Mouse (Mus musculus) cerebellum, adult 11 months (tissue): Measurements from ENCODE around the gene Lrrc34.
A peak's percentile ranks its signal among the peaks of the same experiment; 100 is the strongest.

ENCODE experiments used
- DNase-seq: peaks from one replicate; pipeline ENCODE4 v3.0.0; 2022

Lrrc34 gene

DNA sequence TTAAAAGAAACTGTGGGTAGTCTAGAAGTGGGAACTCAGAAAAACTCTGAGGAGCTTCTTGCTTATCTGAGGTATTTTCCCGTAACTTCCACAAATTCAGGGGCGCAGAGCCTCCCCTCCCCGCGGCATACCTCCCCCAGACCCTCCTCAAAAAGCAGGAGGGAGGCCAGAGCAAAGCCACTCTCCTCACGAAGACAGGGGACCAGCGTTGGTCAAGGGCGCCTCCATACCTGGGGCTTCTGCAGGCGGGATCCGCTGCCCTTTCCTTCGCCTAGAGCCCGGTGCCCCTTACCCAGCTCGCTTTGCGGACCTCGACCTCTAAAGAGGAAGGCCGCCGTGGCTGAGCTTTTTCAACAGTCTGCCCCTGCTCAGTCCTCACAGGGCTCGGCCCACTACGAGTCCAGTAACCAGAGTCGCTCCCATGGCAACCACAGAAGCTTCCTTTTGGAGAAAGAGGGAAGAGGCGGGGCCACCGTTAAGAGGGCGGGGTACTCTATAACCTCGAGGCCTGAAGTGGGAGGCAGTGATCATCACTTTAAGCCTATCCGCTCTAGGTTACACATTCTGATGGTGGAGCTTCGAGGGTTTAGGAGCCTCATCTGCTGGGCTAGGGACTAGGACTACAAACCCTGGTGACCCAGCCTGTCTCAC lies at the start of gene Lrrc34:
Gene Lrrc34, minus strand, starts transcription at position 430 of the 651 bp plus-strand sequence.
- DNase-seq = no peak

DNA sequence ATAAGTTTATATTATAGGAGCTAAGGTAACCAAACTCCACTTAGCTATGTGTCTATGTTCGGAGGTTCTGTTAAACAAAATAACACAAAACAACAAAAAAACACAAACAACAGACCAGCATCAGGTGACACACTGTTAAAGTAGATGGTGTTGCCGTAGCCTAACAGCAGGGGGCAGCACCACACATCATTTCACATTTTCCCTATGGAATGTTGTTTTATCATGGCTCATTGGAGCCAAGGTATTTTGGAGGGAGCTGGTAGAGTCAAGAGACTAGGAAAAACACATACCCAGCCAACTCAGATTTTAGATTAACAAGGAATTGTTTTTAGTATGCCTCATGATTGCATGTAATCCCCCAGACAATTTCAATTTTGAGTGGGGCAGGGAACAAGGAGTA lies 48.7 kb upstream of the Lrrc34 start:
- DNase-seq = peak; percentile 14

DNA sequence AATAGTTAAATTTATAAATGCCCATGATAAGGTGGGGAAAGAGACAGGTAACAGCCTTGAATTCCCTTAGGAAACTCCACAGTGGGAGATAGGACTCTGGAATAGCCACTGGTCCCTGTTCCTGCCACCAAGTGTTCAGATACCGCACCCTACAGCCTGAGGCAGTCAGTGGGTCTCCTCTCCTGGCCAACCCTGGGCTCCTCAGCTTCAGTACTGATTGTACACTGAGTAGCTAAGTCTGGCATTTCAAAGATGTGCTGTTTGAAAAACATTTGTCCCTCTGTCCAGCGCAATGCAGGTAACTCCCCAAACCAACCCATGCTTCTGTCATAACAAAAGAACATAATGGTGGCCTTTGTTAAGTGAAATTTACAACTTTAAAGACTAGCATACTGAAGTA lies 48.0 kb upstream of the Lrrc34 start:
- DNase-seq = no peak

DNA sequence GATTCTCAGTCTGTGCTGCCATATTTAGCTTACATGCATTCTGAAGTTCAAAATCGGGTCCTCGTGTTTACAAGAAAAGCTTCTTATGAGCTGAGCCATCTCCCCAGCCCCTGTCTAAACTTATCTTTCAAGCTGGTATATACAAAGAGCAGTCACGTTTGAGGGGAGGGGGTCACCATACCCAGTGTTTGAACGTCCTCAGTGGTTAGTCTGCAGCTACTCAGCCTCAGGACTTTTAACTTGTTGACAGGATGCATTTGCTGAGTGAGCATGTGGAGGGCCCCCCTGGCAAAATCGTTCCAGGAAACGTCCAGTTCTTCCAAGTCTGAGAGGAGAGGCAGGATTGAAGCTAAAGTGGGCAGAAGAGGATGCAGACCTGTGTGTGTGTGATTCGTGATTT lies 43.3 kb upstream of the Lrrc34 start:
- DNase-seq = no peak

DNA sequence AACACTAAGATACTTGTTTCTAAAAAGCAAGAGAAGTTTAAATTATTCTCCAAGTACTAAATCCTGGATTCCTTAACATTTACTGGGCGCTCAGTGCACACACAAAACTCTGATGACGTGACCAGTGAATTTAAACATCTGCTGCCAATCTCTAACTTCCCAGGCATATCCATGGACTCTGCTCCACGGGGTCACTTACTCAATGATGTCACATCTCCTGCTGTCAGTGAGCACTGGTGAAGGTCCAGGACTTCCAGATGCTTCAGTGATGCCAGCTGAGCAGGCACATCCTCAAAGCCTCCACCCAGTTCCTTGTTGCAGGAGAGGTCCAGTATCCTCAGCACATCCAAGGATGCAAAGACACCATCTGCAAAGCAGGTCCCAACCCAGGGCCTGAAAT lies 39.5 kb upstream of the Lrrc34 start:
- DNase-seq = no peak

DNA sequence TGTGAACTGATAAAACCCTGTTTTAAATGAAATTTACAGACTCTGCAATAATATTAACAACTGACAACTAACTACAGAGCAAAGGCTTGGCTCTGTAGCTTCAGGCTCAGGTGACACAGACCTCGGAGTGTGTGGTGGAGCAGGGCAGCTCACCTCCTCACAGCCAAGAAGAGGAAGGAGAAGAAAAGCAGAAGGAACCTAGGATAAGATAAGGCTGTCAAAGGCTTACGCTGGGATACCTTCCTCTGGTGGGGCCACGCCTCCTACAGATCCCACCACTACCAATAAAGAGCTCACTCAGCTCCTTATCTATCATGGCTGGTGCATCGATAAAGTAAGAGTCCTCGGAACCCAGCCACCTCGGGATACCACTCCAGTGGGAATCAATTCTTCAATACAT lies 35.5 kb upstream of the Lrrc34 start:
- no peak for DNase-seq

DNA sequence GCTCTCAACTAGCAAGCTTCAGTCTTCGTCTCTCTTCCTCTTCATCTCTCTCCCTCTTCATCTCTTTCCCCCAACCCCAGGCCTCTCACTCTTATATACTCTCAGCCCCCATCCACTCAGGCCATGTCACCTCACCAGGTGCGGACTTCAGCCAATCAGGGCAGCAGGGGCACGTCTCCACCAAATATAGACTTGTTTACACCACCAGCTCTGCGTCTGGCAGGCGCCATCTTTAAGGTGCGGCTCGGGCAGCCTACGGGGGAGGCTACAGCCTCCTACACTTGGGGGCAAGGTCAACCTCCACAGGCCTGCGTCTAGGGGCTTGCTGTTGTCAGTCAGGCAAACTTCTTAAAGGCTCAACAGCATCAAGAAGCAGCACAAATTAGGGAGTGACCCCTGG lies 10.8 kb upstream of the Lrrc34 start:
- no peak for DNase-seq

DNA sequence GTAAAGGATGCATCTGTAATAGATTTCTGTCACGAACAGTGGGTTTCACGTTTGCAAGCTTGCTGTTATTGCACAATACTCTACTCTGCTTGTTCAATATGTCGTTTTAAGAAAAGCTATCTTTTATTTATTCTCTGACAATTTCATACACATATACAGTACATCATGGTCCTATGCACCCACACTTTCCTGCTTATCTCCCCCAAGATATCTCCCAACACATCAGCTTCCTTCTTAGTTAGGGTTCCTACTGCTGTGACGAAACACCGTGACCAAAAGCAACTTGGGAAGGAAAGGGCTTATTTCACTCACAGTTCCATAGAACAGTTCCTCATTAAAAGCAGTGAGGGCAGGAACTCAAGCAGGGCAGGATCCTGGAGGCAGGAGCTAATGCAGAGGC lies 8.3 kb upstream of the Lrrc34 start:
- no peak for DNase-seq

DNA sequence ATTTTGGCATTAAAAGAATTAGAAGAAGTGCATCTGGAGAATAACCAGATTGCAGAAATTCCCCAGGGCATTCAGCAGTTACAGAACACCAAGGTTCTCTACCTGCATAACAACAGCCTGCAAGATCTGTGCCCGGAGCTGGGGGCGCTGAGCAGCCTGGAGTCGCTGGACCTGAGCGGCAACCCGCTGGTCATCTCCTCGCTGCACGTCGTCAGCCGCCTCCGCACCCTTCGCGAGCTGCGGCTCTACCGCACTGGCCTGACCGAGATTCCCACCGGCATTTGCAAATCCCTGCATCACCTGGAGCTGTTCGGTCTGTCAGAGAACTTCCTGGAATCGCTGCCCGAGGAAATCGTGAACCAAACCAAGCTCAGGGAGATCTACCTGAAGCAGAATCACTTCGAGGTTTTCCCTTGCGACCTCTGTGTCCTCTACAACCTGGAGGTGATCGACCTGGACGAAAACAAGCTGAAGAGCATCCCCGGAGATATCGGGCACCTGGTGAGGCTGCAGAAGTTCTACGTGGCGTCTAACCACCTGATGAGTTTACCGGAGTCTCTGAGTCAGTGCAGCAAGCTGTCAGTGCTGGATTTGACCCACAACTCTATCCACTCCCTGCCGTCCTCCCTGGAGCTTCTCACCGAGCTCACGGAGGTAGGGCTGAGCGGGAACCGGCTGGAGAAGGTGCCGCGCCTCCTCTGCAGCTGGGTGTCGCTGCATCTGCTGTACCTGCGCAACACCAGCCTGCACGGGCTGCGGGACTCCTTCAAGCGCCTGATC lies 2.6 kb upstream of the Lrrc34 start:
- DNase-seq = no peak

DNA sequence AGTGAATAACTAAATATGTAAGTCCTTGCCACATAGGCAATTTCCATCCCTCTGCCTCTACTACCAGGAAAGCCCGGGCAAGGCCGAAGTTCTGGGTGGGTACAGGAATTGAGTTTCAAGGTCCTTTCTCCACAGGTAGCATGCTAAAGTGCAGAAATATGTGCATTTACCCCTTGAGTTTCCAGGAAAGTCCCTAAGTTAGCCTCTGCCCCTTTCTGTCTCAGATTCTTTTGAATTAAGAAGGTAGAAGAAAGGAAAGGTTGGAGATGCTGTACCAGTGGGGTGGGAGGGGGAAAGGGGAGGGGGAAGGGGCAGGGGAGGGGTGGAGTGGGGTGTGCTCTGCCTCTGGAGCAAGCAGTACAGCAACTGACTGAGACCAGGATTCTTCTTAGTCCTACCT lies 797 bp upstream of the Lrrc34 start:
- DNase-seq = no peak

DNA sequence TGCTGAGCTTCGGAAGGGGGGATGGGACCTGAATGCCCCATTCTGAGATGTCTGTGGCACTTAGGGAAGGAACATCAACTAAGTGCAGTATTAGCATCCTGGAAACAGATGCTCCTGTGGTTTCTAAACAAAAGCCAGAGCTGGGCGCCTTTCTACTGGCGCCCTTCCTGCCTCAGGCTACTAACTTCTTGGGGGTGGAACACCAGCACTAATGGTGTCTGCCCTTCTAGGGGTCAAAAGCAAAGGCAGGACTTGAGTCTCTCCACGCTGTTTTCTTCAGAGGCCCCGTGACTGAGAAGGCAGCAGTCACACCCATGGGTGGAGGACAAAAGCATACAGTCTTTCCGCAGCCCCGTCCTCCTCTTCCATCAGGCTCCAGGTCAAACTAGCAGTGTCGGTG lies 908 bp downstream of the Lrrc34 start:
- DNase-seq = no peak

DNA sequence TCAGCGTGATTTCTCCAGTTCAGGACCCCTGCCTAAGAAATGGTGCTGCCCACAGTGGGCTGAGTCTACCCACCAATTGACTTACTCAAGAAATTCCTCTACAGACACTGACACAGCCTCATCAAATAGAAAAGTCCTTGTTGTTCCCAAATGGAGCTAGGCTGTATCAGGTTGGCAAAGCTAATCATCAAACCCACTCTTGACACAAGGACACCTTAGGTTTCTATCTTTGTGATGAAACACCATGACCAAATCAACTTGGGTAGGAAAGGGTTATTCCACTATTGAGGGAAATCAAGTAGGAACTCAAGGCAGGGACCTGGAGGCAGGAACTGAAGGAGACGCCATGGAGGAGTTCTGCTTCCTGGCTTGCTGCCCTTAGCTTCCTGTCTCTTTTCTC lies 3.5 kb downstream of the Lrrc34 start, which contains the start of gene Lrriq4:
Gene Lrriq4, plus strand, starts transcription at position 301 of the 400 bp plus-strand sequence.
- no peak for DNase-seq

DNA sequence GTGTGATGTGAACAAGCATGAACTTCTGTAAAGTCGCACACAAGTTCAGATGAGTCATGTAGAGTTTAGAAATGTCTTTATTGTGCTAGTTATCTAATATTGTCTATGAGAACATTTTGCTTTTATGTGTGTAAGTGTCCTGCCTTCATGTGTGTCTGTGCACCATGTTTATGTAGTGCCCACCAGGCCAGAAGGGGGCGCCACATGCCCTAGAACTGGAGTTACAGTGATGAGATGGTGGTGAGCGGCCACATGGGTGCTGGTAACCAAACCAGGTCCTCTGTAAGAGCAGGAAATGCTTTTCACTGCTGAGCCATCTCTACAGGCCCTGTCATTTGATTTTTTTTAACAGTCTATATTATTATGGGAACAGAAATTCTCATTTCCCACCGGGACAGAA lies 12.0 kb downstream of the Lrrc34 start:
- DNase-seq = no peak

DNA sequence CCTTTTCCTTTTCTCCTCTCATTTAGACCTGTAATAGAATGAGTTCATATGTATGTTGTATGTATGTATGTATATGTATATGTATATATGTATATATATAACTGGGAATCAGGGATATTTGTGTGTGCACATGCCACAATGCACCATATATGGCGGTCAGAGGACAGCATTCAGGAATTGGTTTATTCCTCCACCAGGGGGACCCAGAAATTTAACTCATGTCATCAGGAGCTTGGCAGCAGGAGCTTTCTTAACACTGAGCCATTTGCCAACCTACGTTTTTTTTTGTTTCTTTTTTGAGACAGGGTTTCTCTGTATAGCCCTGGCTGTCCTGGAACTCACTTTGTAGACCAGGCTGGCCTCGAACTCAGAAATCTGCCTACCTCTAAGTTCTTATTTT lies 14.0 kb downstream of the Lrrc34 start:
- DNase-seq = no peak

DNA sequence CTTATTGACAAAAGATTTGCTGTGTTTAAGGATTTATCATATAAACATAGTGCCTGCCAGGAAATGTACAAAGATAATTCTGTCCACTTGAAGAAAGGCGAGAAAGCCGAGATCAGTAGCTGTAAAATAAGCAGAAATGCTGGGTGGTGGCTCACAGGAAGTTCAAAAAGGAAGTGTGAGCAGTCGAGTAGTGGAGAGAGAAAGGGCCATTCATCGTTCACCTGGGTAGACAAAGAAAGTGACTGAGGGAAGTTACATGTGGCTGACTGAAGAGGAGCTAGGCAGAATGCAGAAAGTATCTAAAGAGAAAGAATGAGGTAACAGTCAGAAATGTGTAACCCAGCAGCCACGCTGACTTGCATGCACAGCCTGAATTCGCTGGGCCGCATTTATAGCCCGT lies 27.5 kb downstream of the Lrrc34 start:
- DNase-seq = no peak

DNA sequence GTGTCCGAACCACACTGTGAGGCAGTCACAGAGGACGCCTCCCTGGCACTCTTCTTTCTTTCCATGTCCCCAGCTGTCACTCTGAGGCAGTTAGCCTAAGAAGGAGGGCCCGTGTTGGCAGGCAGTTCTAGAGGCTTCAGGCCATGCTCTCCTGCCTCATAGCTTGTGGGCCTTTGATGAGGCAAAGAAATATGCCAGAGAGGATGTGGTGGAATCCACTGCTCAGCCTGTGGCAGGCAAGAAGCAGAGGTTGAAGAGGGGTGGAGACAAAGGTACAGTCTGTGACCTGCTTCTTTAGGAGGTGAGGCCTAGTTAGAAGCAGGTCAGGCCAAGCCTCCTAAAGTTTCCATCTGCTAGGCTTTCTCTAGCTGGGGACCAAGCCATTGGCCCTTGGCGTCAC lies 36.7 kb downstream of the Lrrc34 start:
- DNase-seq = no peak

DNA sequence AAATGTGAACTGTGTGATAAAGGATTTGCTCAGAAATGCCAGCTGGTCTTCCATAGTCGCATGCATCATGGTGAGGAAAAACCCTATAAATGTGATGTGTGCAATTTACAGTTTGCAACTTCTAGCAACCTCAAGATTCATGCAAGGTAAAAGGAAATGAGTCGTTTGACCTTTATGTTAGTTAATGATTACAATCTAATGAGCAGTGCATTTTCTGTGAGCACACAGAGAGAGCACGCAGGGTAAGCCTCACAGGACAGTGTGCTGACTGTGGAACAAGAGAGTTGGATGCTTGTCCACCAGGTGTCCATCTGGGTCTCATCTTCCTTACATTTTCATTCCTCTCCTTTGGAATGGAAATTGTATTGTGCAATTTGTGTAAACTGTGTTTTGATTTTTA lies 38.7 kb downstream of the Lrrc34 start:
- no peak for DNase-seq

DNA sequence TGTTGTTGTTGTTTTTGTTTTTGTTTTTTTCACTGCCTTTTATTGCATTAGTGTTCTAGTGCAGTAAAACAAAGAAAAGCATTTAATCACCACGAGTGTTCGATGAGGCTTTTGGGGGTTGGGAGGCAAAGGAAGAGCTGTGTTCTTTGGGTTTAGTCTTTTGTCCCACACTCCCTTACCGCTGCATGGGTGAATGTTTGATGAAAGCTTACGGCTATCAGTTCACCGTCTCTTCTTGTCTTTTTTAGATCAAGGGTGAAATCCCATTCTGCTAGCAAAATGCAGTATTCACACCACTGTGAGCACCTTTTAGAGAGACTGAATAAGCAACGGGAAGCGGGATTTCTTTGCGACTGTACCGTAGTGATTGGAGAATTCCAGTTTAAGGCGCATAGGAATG lies 44.4 kb downstream of the Lrrc34 start:
- no peak for DNase-seq

DNA sequence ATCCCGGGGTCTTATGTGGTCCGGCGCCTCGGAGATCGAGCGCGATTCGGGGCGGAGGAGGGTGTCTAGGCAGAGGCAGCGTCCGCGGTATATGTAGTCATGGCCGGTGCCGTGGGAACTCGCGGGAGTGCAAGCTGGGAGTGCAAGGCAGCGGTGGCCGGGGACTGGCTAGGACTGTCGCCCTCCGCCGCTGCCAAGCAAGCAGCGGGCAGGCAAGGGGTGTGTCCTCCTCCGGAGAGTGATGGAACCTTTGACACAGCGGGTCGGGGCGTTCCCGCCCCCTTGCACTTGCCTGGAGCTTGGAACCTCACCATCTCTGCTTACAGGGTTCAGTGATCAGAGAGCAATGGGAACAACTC lies 45.0 kb downstream of the Lrrc34 start:
- DNase-seq = no peak

DNA sequence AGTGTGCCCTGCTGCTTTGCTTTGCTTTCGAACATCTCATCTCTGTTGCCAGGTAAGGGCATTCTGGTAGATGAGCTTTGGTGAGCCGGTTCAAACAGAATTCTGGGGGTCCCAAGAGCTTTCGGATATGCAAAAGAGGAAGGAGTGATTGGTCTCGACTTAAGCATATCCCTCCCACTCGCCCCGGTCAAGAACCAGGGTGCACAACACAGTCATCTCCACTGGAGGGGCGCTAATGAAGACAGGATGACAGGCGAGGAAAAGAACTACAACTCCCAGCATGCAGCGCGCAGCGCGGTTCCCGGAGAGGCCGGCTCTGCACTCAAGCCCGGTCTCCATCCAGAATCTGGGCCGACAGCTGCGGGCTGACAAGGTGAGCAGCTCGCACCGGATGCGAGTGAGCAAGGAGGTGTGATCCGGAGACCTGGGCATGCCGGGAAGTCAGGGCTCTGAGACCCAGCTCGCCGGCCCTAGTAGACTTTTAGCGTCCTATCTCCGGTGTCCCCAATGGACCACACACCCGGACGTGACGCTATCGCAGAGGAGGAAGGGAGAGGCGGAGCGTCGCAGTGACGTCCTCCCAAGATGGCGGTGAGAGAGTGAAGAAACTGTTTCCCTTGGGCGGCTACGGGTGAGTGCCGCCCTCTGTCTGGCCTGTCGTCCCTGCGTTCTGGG lies 45.5 kb downstream of the Lrrc34 start, which contains the start of gene Mynn:
Gene Mynn, plus strand, starts transcription at position 1 of the 675 bp plus-strand sequence.
- DNase-seq = peak; percentile 96

DNA sequence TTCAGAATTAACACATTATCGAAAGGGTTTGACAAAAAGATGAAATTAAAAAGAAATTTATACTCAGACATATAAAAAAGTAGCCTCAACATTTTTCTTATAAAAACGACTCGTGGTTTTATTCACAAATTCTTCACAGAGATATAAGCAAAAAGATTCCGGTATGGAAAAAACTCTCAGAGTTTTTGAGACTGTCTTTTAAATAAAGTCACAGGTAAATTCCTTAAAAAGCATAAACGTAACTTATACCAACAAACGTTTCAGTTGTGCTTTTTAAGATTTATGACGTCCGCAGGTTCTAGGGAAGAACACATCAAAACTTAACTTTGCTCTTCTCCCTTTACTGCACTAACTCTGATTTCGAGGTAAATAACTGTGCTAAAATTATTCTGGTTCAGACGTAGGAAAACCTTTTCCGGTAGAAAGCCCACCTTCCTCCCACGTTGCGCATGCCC lies 46.0 kb downstream of the Lrrc34 start:
- no peak for DNase-seq

DNA sequence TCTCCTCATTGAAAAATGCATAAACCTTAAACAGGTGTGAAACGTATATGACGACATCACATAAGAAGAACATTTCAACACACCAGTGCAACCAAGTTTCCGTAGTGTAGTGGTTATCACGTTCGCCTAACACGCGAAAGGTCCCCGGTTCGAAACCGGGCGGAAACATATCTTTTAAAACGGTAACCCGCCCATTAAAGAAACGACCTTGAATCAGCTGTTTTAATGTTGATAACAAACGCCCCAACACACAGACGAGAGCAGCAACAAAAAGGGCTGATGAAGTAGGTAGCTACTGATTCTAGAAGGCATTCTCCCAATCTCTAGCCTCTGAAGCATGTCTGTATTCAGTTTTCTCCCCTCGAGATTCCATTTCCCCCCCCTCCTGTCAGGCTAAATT lies 46.5 kb downstream of the Lrrc34 start:
- peak; percentile 89 for DNase-seq

DNA sequence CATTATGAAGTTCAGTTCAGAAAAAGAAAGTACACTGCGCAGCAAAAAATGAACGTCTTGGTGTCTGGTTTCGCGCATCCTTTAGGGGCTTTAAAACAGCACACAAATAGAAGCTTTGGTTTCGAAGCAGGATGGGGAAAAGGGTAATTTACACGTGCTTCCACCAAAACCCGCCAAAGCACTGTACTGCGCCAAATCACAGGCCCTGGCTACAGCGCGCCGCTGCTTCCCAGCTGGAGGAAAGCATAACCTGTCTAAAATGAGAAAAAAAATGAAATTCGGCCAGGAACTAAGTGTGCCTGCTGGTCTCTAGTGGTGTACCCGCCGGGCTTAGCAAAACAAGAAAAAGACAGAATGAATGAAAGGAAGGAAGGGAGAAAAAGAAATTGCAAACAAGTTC lies 47.0 kb downstream of the Lrrc34 start:
- DNase-seq = peak; percentile 62
